Mouse (Mus musculus): ENCODE measurements around the gene Atp6v0d1. TPM values are rescaled to one million over a fixed set of nuclear protein-coding genes. Genes with fewer than 3 reads are reported as not detected.

Atp6v0d1 gene
- polyA plus RNA-seq, 2 experiments, result 40.1 to 46.3 TPM

DNA sequence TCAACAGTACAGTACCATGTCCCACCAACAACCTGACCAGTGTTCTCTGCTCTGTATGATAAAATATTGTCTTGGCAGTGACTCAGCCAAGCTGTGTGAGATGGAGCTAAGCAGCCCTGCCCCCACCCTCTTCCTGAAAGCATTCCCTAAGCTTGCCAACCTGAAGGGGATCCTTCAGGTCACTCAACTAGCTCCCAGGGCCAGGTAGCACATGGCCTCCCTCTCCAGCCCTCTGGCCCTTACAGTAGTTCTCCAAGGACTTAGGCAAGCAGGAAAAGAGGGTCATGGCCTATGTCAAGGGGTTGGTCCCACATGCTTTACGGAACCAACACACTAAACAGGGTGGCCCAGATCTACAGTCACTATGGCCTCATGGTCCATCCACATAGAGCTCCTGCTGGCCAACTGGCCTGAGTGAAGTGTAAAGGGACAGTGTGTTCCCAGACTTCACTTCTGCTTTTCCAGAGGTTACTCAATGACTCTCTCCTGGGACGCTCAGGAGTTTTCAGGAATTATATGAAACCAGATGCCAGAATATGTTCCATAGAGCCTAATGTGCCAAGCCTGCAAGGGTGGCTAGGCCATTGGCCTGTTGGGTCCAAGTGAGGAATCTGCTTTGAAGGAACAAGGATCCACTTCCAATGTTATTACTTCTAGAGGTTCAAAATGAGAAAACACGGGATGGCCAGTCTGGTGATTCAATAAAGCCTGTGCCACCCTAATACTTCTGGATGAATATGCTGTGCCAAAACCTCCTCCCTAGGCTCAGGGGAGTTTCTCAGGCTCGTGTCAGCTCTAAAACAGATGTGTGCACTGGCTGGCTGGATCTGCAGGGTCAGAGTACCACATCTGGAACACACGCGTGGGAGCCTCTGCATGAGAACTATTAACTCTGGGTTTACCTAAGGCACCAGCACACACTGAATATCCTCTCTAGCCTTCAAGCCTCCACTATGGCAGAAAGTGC, 19.2 kb downstream of the Atp6v0d1 start:
- H3K4me1 ChIP-seq (replicated peaks; ENCODE audit: control insufficient read depth in 2 of 2, insufficient read depth in 2 of 2, low read length in 1 of 2), result peaks cover 42% of the 10 kb centered on the region in 2 experiments
- 77% methylated on average over 6 of the region's 6 CpGs for WGBS (ENCODE audit: insufficient replicate concordance)

DNA sequence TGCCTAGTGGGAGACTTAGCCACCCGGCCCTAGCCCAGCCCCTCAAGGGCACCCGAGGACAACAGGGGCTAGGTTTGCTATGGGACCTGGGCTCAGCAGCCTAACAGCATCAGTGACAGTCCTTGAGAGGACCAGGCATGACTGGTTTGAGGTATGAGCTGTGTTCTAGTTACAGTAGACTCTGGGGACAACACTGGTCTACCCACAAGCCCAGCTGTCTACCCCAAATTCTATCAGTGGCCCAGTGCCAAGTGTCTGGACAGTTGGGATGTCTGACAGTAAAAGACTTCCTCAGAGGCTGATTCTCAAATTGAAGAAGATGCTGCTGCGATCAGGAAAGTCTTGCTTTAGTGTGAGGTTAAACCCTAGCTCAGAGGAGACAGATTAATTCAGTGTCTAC, 20.6 kb downstream of the Atp6v0d1 start:
- Histone ChIP-seq H3K36me3 (replicated peaks; ENCODE audit: control insufficient read depth, insufficient read depth, low read depth) (peaks cover 4% of the 10 kb centered on the region), H3K9ac (replicated peaks) (no peak overlapping the region), H3K4me2 (ENCODE audit: low read depth) (no peak overlapping the region), H3K4me3 (ENCODE audit: insufficient read depth in 1 of 2, low read depth in 2 of 2, low read length in 2 of 2) (no peak overlapping the region), H3K4me1 (replicated peaks; ENCODE audit: control insufficient read depth in 2 of 2, insufficient read depth in 2 of 2, low read length in 1 of 2) (peaks cover 50 to 51% of the 10 kb centered on the region in 2 experiments), H3K27ac (0 out of 2 replicates have a peak overlapping the region, but pooled peaks have one; percentile 13), H3K27me3 (ENCODE audit: control insufficient read depth, insufficient read depth, low read length) (no peaks in the 10 kb centered on the region), H3K9me3 (ENCODE audit: control insufficient read depth, low read length) (no peaks in the 10 kb centered on the region)
- WGBS (ENCODE audit: insufficient replicate concordance), result 84% methylated on average over 3 of the region's 3 CpGs
- DNase-seq (ENCODE audit: low read depth in 3 of 3, low spot score in 3 of 3) (no peak), ATAC-seq (ENCODE audit: insufficient read depth) (no peak)
- TF ChIP-seq CTCF (IDR thresholded peaks at IDR 0.05; ENCODE audit: low read depth) (no peak), EP300 (IDR thresholded peaks at IDR 0.05; ENCODE audit: low read depth) (no peak)

More for the DNA sequence above, 19.2 kb downstream of the Atp6v0d1 start:
- DNase-seq (ENCODE audit: low read depth in 3 of 3, low spot score in 3 of 3), result no peak
- Histone ChIP-seq H3K36me3 (replicated peaks; ENCODE audit: control insufficient read depth, insufficient read depth, low read depth) (no peaks in the 10 kb centered on the region; the same call in 1 of the 2 replicates), H3K27ac (no peak overlapping the region), H3K27me3 (ENCODE audit: control insufficient read depth, insufficient read depth, low read length) (no peaks in the 10 kb centered on the region), H3K4me2 (ENCODE audit: low read depth) (no peak overlapping the region), H3K9me3 (ENCODE audit: control insufficient read depth, low read length) (no peaks in the 10 kb centered on the region), H3K4me3 (ENCODE audit: insufficient read depth in 1 of 2, low read depth in 2 of 2, low read length in 2 of 2) (no peak overlapping the region), H3K9ac (replicated peaks) (0 out of 2 replicates have a peak overlapping the region, but pooled peaks have one; percentile 13)
- ATAC-seq (ENCODE audit: insufficient read depth), result no peak
- TF ChIP-seq EP300 (IDR thresholded peaks at IDR 0.05; ENCODE audit: low read depth) (no peak), CTCF (IDR thresholded peaks at IDR 0.05; ENCODE audit: low read depth) (no peak)

DNA sequence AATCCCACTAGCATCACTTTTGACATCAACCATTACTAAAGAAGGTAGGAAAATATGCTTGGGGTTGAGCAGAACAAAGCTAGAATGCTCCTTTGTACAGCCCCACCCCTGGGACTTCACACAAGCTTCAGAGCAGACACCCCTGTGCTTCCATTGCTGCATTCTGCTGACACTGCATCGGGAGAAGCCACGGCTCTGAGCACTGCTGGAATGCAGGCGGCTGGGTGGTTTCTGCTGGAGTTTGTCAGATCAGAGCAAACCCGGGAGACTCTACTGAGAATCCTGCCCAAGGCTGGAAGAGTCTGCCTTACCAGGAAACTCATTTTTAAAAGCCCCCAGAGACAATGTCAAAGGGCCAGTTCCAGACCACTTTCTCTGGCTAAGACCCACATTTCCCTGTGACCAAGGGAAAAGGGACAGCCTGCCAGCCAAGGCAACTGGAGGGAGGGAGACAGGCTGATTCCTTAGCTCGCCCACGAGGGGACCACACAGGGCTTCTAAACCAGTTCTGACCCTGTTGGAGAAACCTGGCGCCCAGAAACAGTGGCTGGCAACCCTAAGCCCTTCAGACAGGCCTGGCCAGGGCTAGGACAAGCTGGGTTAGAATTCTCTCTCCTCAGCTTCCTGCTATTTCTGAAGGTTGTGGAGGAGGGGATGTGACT, 21.2 kb downstream of the Atp6v0d1 start:
- no peak for ATAC-seq (ENCODE audit: insufficient read depth)
- Histone ChIP-seq H3K4me3 (ENCODE audit: insufficient read depth in 1 of 2, low read depth in 2 of 2, low read length in 2 of 2) (no peak overlapping the region), H3K9me3 (ENCODE audit: control insufficient read depth, low read length) (no peaks in the 10 kb centered on the region), H3K36me3 (replicated peaks; ENCODE audit: control insufficient read depth, insufficient read depth, low read depth) (peaks cover 4% of the 10 kb centered on the region), H3K27ac (peak overlapping the region; percentile 51; the same call in 1 of the 2 replicates), H3K4me1 (replicated peaks; ENCODE audit: control insufficient read depth in 2 of 2, insufficient read depth in 2 of 2, low read length in 1 of 2) (peaks cover 51 to 52% of the 10 kb centered on the region in 2 experiments), H3K9ac (replicated peaks) (peak overlapping the region; percentile 0; the same call in 1 of the 2 replicates), H3K27me3 (ENCODE audit: control insufficient read depth, insufficient read depth, low read length) (no peaks in the 10 kb centered on the region), H3K4me2 (ENCODE audit: low read depth) (no peak overlapping the region)
- TF ChIP-seq EP300 (IDR thresholded peaks at IDR 0.05; ENCODE audit: low read depth) (no peak), CTCF (IDR thresholded peaks at IDR 0.05; ENCODE audit: low read depth) (no peak)
- 60% methylated on average over 7 of the region's 7 CpGs for WGBS (ENCODE audit: insufficient replicate concordance)
- no peak for DNase-seq (ENCODE audit: low read depth in 3 of 3, low spot score in 3 of 3)

DNA sequence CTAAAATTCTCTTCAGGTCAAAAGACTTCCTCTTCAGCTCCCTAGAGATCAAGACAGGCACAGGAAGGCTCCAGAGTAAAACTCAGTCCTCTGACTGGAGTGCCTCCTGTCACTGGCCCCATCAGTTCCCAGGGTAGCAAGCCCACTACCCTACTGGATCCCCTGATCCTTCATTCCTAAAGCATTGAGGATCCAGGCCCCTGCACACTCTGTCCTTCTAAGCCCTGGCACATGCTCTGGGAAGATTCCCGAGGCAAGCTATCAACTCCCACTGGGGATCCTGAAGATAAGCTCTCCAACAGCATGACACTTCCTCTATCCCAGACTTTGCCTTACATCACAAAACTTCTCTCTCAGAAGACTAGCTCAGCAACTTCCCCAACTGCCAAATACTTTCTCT, 22.1 kb downstream of the Atp6v0d1 start:
- peaks cover 51 to 52% of the 10 kb centered on the region in 2 experiments for H3K4me1 ChIP-seq (replicated peaks; ENCODE audit: control insufficient read depth in 2 of 2, insufficient read depth in 2 of 2, low read length in 1 of 2)
- peak overlapping the region; percentile 66 for H3K4me2 ChIP-seq (ENCODE audit: low read depth)
- no peak for DNase-seq (ENCODE audit: low read depth in 3 of 3, low spot score in 3 of 3)

More for the DNA sequence above, 22.1 kb downstream of the Atp6v0d1 start:
- H3K27me3 ChIP-seq (ENCODE audit: control insufficient read depth, insufficient read depth, low read length), result no peaks in the 10 kb centered on the region
- 7% methylated on average over 1 of the region's 1 CpGs for WGBS (ENCODE audit: insufficient replicate concordance)
- H3K36me3 ChIP-seq (replicated peaks; ENCODE audit: control insufficient read depth, insufficient read depth, low read depth), result peaks cover 10% of the 10 kb centered on the region
- TF ChIP-seq CTCF (IDR thresholded peaks at IDR 0.05; ENCODE audit: low read depth) (no peak), EP300 (IDR thresholded peaks at IDR 0.05; ENCODE audit: low read depth) (no peak)
- no peak overlapping the region for H3K4me3 ChIP-seq (ENCODE audit: insufficient read depth in 1 of 2, low read depth in 2 of 2, low read length in 2 of 2)
- no peaks in the 10 kb centered on the region for H3K9me3 ChIP-seq (ENCODE audit: control insufficient read depth, low read length)
- H3K27ac ChIP-seq, result peak overlapping the region; percentile 51
- H3K9ac ChIP-seq (replicated peaks), result peak overlapping the region; percentile 48
- ATAC-seq (ENCODE audit: insufficient read depth), result no peak
